Mouse (Mus musculus) heart, postnatal 14 days (tissue): Measurements from ENCODE around the gene Asic2. TPM values are rescaled to one million over a fixed set of nuclear protein-coding genes. Genes with fewer than 3 reads are reported as not detected.
A peak's percentile ranks its signal among the peaks of the same experiment; 100 is the strongest.

Experiments used
- DNase-seq, 2 experiments: peaks; one replicate each; pipeline ENCODE4 v3.0.0; 2021 to 2022
- intact Hi-C: fragments of 180-260 bp; cut with DNase I; formaldehyde crosslinking; loops from one replicate; pipeline ENCODE4 v1.15.1; 2025
- total RNA-seq, 2 experiments: library from RNA; stranded (reverse); gene quantifications; 2 replicates each; pipeline ENCODE4 v1.2.3; 2021

The Asic2 gene
- total RNA-seq, 2 experiments from 2014 or later, result not detected

DNA sequence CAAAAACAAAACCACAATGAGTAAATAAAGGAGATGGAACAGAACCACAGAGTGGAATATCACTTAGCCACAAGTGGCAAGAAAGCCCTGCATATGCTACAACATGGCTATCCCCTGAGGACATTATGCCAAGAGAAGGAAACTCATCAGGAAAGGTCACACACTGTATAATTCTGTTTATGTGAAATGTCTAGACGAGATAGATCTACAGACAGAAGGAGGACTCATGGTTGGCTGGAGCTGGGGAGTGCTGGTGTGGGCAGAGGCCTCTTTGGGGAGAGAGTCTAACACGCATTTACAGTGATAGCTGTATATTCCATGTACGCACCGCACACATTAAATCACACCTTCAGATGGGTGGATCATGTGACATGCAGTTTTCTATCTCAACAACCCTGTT is 884.4 kb downstream of the Asic2 start:
- intact Hi-C loops, result no loop called here
- no peak for DNase-seq

DNA sequence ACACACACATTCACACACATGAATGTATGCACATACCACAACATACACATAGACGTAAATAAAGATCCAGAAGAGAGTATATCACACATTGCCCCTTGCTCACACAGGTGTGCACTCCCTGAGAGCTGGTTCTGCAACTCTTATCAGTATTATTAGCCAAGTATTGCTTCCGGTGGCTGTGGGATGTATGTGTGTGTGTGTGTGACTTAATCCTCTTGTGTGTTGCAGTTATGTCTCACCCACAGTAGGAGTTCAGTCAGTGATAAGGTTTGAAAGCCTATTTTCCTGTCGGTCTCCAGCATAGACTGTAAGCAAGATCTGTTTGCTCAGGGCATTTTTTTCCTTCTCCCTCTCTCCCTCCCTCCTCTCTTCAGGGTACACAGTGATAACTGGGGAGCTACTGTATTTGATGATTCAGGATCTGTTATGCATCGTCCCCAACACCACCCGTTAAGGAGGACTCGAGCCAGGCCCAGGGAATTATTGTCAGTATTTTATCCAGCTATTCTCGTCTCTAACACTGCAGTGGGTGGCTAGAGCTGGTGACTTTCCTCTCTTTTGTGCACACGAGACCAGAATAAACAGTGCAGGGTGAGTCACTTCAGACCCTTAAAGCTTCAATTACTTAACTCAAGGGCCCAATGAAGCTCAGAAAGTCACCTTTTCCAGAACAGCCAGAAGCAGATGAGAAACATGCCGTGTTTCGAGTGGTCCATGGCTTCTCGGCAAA is 888.0 kb downstream of the Asic2 start:
- intact Hi-C loops, result no loop called here
- DNase-seq, result no peak

- no peak for DNase-seq
- intact Hi-C loops, result no loop called here
Measured at GRCm38 (mm10) chr11:81079237-81079636, 889.0 kb downstream of the Asic2 start.

- intact Hi-C loops, result no loop called here
- no peak for DNase-seq
Measured at GRCm38 (mm10) chr11:81071836-81072235, 896.4 kb downstream of the Asic2 start.

- no peak for DNase-seq
- intact Hi-C loops, result no loop called here
Measured at GRCm38 (mm10) chr11:81065386-81065785, 902.9 kb downstream of the Asic2 start.

GRCm38 (mm10) chr11:81064006-81064405 is 904.3 kb downstream of the Asic2 start:
- intact Hi-C loops, result no loop called here
- DNase-seq, result no peak

DNA sequence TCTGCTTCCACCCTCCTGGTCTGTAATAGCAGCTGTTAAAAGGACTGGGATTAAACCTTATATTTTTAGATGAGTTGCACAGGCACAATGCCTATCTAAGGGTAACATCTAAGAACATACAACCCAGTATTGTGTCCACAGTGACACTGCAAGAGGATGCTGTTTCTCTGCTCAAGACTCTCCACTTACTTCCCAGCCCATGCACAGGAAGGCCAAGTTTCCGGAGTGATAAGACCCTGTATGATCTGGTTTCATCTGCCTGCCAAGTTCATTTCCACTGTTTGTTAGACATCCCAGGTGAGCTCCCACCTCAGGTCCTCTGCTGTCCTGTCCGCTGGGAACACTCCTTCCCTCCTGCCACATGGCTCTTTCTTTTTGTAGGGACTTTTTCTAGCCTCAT is 908.2 kb downstream of the Asic2 start:
- intact Hi-C loops, result no loop called here
- no peak for DNase-seq

GRCm38 (mm10) chr11:81059546-81059945 is 908.7 kb downstream of the Asic2 start:
- intact Hi-C loops, result no loop called here
- no peak for DNase-seq

- no peak for DNase-seq
- intact Hi-C loops, result no loop called here
Measured at GRCm38 (mm10) chr11:81057506-81057905, 910.8 kb downstream of the Asic2 start.

- intact Hi-C loops, result no loop called here
- DNase-seq, result no peak
Measured at GRCm38 (mm10) chr11:81056776-81057175, 911.5 kb downstream of the Asic2 start.

DNA sequence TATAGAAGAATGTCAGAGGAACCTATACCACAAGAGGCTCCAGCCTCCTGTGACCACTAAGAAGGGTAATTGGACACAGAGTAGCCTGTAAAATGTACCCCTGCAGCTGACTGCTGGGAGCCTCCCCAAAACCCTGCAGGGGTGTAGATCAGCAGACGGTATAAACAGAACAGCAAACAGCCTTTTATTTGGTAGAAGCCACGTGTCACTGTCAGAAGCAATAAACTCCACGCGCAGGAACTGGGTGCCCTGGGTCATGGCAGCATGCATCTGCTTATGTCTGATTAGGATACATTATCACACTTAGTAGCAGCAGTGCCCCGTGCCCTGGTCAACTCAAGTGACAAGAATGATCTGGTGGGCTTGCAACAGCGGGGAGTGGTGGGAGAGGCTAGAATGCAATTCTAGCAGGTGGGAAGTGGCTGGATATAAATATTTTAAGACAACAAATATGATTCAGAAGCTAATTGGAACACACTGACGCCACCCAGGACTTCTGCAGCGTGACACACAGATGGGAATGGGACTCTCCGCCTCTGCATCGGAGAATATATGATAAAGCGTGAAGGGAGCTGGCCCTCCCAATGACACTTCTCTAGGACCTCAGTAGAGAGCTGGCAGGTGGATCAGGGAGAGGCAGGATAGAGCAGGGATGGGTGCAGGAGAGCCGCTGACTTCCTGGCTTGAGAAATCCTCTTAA is 912.7 kb downstream of the Asic2 start:
- no peak for DNase-seq
- intact Hi-C loops, result no loop called here

- intact Hi-C loops, result no loop called here
- no peak for DNase-seq
Measured at GRCm38 (mm10) chr11:81053826-81054225, 914.4 kb downstream of the Asic2 start.

DNA sequence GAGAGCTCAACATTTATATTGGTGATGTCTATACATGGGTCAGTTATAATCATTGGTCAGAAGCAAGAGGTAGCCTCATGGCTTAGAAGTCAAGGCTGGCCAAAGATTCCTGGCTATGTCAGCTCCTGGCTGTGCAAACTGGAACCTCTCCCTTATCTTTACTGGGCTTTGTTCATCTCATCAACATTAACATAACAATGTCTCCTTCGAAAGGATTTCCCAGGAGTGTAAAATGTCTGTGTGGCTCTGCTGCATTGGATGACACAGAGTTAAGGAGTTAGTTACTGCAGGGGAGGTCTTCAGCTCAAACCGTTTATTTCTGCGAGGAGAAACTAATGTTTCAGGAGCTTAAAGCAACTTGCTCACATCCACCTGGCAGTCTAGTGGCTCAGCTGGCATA is 926.6 kb downstream of the Asic2 start:
- DNase-seq, result no peak
- intact Hi-C loops, result no loop called here

DNA sequence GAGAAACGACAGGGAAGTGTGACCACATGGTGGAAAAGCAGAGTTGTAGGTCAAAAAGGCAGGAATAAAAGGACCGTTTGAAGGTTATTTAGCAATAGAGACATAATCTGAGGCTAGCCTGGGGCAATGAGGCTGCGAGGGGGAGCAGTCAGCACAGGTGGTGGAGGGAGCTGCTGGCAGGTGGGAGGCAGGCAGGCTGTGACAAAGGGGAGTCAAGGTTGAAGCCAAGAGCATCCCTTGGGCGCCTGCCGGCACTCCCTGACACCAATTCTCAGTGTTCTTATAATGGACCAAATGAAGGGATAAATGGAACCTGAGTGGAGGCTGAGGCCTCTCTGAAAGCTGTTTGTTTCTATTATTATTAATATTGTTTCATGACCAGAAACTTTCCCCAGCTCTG is 928.3 kb downstream of the Asic2 start:
- DNase-seq, result no peak
- intact Hi-C loops, result no loop called here

- intact Hi-C loops, result no loop called here
- DNase-seq, result no peak
Measured at GRCm38 (mm10) chr11:81032151-81032550, 936.1 kb downstream of the Asic2 start.

DNA sequence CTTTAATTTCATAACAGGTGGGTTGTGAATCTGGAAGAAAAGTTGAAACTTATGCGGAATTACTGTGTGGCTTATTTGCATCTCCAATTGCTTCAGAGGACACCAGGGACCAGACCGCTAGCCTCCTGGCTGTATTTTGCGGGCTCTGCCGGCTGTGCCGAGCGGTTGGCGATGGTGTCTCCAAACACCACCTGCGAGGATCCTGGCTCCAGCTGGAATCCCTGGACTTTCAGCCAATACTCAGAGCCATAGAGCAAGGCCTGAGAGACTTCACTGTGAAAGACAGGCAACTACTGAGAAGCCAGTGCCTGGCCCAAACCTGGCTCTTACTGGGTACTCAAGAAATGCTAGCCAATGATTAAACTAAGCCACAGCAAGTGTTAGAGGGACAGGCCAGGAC is 953.5 kb downstream of the Asic2 start:
- intact Hi-C loops, result no loop called here
- DNase-seq, result no peak

DNA sequence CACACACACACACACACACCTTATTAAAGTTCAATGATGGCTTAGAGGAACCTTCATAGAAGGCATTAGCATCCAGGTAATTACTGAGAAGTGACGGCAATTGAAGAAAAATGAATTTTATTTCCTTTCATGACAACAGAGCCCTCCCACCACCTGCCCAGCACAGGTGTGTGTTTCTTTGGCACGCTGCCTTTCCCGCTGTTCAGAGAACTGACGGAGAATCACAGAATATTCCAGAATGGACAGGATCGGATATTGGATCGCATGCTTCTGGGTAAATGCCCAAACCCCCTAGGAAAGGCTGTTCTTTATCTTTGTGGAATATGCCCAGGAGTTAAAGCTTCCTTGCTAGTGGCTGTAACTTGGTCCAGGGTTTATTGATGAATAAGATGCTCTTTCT is 954.8 kb downstream of the Asic2 start:
- DNase-seq, result no peak
- intact Hi-C loops, result no loop called here

- no peak for DNase-seq
- intact Hi-C loops, result no loop called here
Measured at GRCm38 (mm10) chr11:81010766-81011165, 957.5 kb downstream of the Asic2 start.

DNA sequence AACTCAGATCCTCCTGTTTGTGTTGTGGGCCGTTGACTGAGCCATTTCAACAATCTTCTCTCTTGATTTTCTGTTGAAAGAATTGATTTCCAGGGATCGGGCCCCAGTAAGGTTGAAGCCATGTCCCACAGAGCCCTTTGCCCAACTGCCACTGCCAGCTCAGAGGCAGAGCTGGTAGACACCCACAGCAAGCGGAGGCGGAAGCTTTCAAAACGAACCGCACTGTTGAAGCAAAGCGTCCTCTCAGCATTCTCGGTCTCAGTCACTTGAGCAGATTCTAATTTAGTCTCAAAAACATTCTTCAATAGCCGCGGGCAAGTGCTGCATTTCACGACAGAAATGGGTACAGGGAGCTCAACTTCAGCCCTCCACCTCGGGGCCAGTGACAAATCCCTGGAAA is 958.9 kb downstream of the Asic2 start:
- DNase-seq, result no peak
- intact Hi-C loops, result no loop called here

DNA sequence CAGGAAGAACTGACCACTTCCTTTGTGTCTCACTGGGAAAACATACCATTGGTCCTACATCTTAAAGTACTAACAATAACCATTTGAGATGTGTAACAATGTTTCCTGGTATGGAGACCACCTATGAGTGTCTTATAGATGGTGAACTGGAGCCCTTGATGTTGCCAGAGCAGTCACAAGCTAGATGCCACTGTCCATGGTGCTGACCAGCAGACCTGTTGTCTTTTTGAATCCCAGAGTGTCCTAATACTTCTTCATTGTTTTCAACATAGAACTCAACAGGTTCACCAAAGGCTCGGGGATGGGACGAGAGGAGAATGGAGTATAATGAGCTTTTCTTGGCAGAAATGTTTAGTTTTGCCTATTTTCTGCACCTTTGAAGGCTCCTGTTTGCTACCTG is 962.4 kb downstream of the Asic2 start:
- intact Hi-C loops, result no loop called here
- peak; percentile 5 to 14 for DNase-seq

DNA sequence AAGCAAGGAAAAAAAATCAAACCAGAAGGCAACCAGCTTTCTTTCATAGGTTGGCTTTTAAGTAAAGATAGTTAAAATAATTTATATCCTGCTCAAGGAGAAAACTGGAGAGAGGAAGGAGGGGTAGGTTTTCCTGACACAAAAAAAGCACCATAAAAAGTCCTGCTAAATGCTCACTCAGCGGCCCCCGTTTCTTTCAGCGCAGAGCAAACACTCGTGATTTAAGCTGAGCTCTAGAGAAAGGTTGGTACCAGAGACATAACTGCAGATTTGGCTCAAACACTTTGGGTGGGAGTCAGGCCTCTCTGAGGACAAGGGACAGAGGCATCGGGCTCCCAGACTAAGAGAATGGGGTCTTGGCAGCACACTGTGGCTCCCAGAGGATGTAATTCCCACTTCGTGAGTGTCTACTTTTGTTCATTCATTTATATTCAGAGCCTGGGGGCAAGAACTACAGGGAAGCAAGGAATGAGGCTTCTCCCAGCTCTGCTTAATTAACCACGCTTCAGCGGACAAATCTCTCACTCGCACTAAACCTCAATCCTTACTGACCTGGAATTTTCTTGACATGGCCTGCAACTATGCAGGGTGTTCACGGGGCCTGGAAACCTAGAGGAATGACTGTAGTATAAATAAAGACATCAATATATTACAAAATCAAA is 965.4 kb downstream of the Asic2 start:
- no peak for DNase-seq
- intact Hi-C loops, result no loop called here

DNA sequence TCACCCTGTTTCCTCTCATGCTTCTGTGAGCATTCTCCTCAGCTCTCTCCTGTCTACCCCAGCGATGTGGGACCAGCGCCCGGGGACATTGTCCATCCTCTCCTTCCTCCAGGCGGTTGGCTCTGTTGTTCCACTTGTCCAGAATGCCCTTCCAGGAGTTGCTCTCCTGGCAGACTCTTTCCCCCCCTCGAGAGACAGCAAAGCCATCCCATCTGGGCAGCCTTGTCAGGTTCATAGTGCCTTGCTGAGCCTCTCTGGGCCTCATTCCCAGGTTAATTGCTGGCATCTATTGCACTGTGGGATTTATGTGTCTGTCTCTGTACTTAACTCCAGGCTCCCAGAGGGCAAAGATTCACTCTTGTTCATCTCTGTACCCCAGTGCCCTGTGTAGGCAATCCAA is 972.6 kb downstream of the Asic2 start:
- DNase-seq, result no peak
- intact Hi-C loops, result no loop called here
